Mouse (Mus musculus) lung, postnatal 0 days (tissue): ENCODE results near the gene Sost. TPM values are rescaled to one million over a fixed set of nuclear protein-coding genes. Genes with fewer than 3 reads are reported as not detected.
A peak's percentile ranks its signal among the peaks of the same experiment; 100 is the strongest.

Experiments
- ATAC-seq: fragments of 200-750 bp; cut with Nextera tagmentation; 2 replicates; pipeline ENCODE4 v1.8.0; 2017; ENCODE audit warnings: moderate library complexity
- DNase-seq: peaks from one replicate; pipeline ENCODE4 v3.0.0-alpha.2; 2016; ENCODE audit warnings: low spot score
- H3K27ac ChIP-seq: fragments of 300-500 bp; sonication (generic); 2 replicates; pipeline ENCODE4 v1.5.1; 2014; ENCODE audit warnings: antibody characterized with exemption, mild to moderate bottlenecking, low read length, mixed read lengths
- H3K27me3 ChIP-seq: fragments of 300-500 bp; sonication (generic); replicated peaks from 2 replicates; pipeline ENCODE4 v1.6.1; 2014; ENCODE audit warnings: low read length, mixed read lengths; ENCODE audit not compliant: insufficient read depth
- H3K36me3 ChIP-seq: fragments of 300-500 bp; sonication (generic); 2 replicates; pipeline ENCODE4 v1.6.1; 2014; ENCODE audit warnings: low read length, mixed read lengths; ENCODE audit not compliant: insufficient read depth
- H3K4me1 ChIP-seq: fragments of 300-500 bp; sonication (generic); 2 replicates; pipeline ENCODE4 v1.6.1; 2014; ENCODE audit warnings: antibody characterized with exemption, low read depth, low read length, mixed read lengths; ENCODE audit not compliant: insufficient read depth
- H3K4me2 ChIP-seq: fragments of 300-500 bp; sonication (generic); replicated peaks from 2 replicates; pipeline ENCODE4 v1.6.1; 2014; ENCODE audit warnings: low read depth, mild to moderate bottlenecking, low read length, moderate library complexity, mixed read lengths
- H3K4me3 ChIP-seq: fragments of 300-500 bp; sonication (generic); 2 replicates; pipeline ENCODE4 v1.5.1; 2014; ENCODE audit warnings: low read depth, low read length
- H3K9ac ChIP-seq: fragments of 300-500 bp; sonication (generic); replicated peaks from 2 replicates; pipeline ENCODE4 v1.6.1; 2014; ENCODE audit warnings: low read depth, mild to moderate bottlenecking
- H3K9me3 ChIP-seq: fragments of 300-500 bp; sonication (generic); 2 replicates; pipeline ENCODE4 v1.6.1; 2016; ENCODE audit warnings: low read length, mixed read lengths
- CTCF ChIP-seq: IDR thresholded peaks from 2 replicates; pipeline ENCODE4 v1.5.1; 2016; ENCODE audit warnings: antibody characterized with exemption, mild to moderate bottlenecking
- EP300 ChIP-seq: IDR thresholded peaks from 2 replicates; pipeline ENCODE4 v1.6.1; 2016; ENCODE audit warnings: antibody characterized with exemption, mild to moderate bottlenecking, control low read depth
- WGBS: fragments of 180-500 bp; shearing (Covaris S2); extraction: QIAGEN DNeasy Blood & Tissue Kit; methylation state at CpG from one replicate; pipeline ENCODE4 v1.1.7; 2014; 5-methylcytosine and 5-hydroxymethylcytosine counted together
- polyA plus RNA-seq: library from polyadenylated mRNA; unstranded; fragments of >200 nt; fragmentation: Nextera tagmentation; extraction: Ambion mirVana; gene quantifications from 2 replicates; pipeline ENCODE4 v1.2.1, GENCODE M21; 2015

Gene Sost
- polyA plus RNA-seq, 1 experiment from 2014 or later, result not detected

- Histone ChIP-seq H3K9me3 (no peaks in the 10 kb centered on the region), H3K4me1 (no peaks in the 10 kb centered on the region), H3K4me3 (no peak overlapping the region), H3K27ac (no peak overlapping the region), H3K36me3 (no peaks in the 10 kb centered on the region), H3K4me2 (no peak overlapping the region), H3K27me3 (no peaks in the 10 kb centered on the region), H3K9ac (no peak overlapping the region)
- TF ChIP-seq CTCF (peak; percentile 58), EP300 (no peak)
- WGBS, result 36% methylated on average over 25 of the region's 25 CpGs
- DNase-seq (no peak), ATAC-seq (no peak)
Observed at GRCm38 (mm10) chr11:101928030-101928762, 38.6 kb downstream of the Sost start.

GRCm38 (mm10) chr11:101926951-101927589 lies 39.7 kb downstream of the Sost start:
- H3K4me3 ChIP-seq, result no peak overlapping the region
- no peaks in the 10 kb centered on the region for H3K4me1 ChIP-seq
- no peaks in the 10 kb centered on the region for H3K9me3 ChIP-seq
- H3K4me2 ChIP-seq, result no peak overlapping the region
- 83% methylated on average over 10 of the region's 10 CpGs for WGBS
- DNase-seq (no peak), ATAC-seq (no peak)
- no peak for TF ChIP-seq EP300
- TF ChIP-seq CTCF, result no peak
- no peak overlapping the region for H3K27ac ChIP-seq
- H3K9ac ChIP-seq, result no peak overlapping the region
- no peaks in the 10 kb centered on the region for H3K36me3 ChIP-seq
- H3K27me3 ChIP-seq, result no peaks in the 10 kb centered on the region

- TF ChIP-seq CTCF (no peak), EP300 (no peak)
- 78% methylated on average over 6 of the region's 6 CpGs for WGBS
- no peak for ATAC-seq
Observed at GRCm38 (mm10) chr11:101925636-101926035, 41.2 kb downstream of the Sost start.

GRCm38 (mm10) chr11:101924441-101924976 lies 42.3 kb downstream of the Sost start:
- H3K4me2 ChIP-seq, result no peak overlapping the region
- no peak overlapping the region for H3K27ac ChIP-seq
- no peak overlapping the region for H3K4me3 ChIP-seq
- TF ChIP-seq EP300 (no peak), CTCF (no peak)
- H3K4me1 ChIP-seq, result no peaks in the 10 kb centered on the region
- DNase-seq (no peak), ATAC-seq (no peak)
- H3K27me3 ChIP-seq, result no peaks in the 10 kb centered on the region
- H3K9me3 ChIP-seq, result no peaks in the 10 kb centered on the region
- WGBS, result 71% methylated on average over 17 of the region's 19 CpGs
- no peak overlapping the region for H3K9ac ChIP-seq
- H3K36me3 ChIP-seq, result no peaks in the 10 kb centered on the region

More at GRCm38 (mm10) chr11:101925636-101926035, 41.2 kb downstream of the Sost start:
- Histone ChIP-seq H3K4me2 (no peak overlapping the region), H3K4me3 (no peak overlapping the region), H3K9me3 (no peaks in the 10 kb centered on the region), H3K27me3 (no peaks in the 10 kb centered on the region), H3K4me1 (no peaks in the 10 kb centered on the region), H3K27ac (no peak overlapping the region), H3K36me3 (no peaks in the 10 kb centered on the region), H3K9ac (no peak overlapping the region)
- no peak for DNase-seq

GRCm38 (mm10) chr11:101923988-101924387 lies 42.8 kb downstream of the Sost start:
- TF ChIP-seq CTCF (no peak), EP300 (no peak)
- DNase-seq, result no peak
- Histone ChIP-seq H3K9me3 (no peaks in the 10 kb centered on the region), H3K9ac (no peak overlapping the region), H3K4me1 (no peaks in the 10 kb centered on the region), H3K27ac (no peak overlapping the region), H3K4me3 (no peak overlapping the region), H3K4me2 (no peak overlapping the region), H3K27me3 (no peaks in the 10 kb centered on the region), H3K36me3 (no peaks in the 10 kb centered on the region)
- no peak for ATAC-seq
- WGBS, result 77% methylated on average over 6 of the region's 6 CpGs

- Histone ChIP-seq H3K9ac (no peak overlapping the region), H3K4me3 (no peak overlapping the region), H3K27me3 (no peaks in the 10 kb centered on the region; the same call in 1 of the 2 replicates), H3K4me2 (no peak overlapping the region), H3K9me3 (no peaks in the 10 kb centered on the region), H3K36me3 (no peaks in the 10 kb centered on the region), H3K4me1 (no peaks in the 10 kb centered on the region), H3K27ac (no peak overlapping the region)
- WGBS, result 63% methylated on average over 12 of the region's 12 CpGs
- TF ChIP-seq EP300, result no peak
- TF ChIP-seq CTCF, result no peak
- no peak for DNase-seq
- ATAC-seq, result no peak
Observed at GRCm38 (mm10) chr11:101921361-101921952, 45.4 kb downstream of the Sost start.
